Mouse (Mus musculus) embryonic facial prominence, embryonic 13.5 days (tissue): ENCODE measurements around the gene Tmem63a. TPM values are rescaled to one million over a fixed set of nuclear protein-coding genes. Genes with fewer than 3 reads are reported as not detected.
"Not testable (repeated sequence)": the region's sequence is repeated elsewhere in the genome, so short reads cannot be mapped to it uniquely, and the experiment has no call there.

Experiments used
- ATAC-seq: fragments of 200-750 bp; cut with Nextera tagmentation; 2 replicates; pipeline ENCODE4 v1.8.0; 2017; ENCODE audit warnings: low read depth; ENCODE audit not compliant: insufficient number of reproducible peaks, insufficient read depth, low FRiP score, low TSS enrichment
- H3K27ac ChIP-seq: fragments of 300-500 bp; sonication (generic); 2 replicates; pipeline ENCODE4 v1.5.1; 2015; ENCODE audit warnings: moderate library complexity, mild to moderate bottlenecking, inconsistent platforms
- H3K27me3 ChIP-seq: fragments of 300-500 bp; sonication (generic); 2 replicates; pipeline ENCODE4 v1.6.1; 2015; ENCODE audit warnings: mild to moderate bottlenecking, inconsistent platforms
- H3K36me3 ChIP-seq: fragments of 300-500 bp; sonication (generic); 2 replicates; pipeline ENCODE4 v1.6.1; 2015; ENCODE audit warnings: mild to moderate bottlenecking, inconsistent platforms
- H3K4me1 ChIP-seq: fragments of 300-500 bp; sonication (generic); 2 replicates; pipeline ENCODE4 v1.6.1; 2015; ENCODE audit warnings: inconsistent platforms
- H3K4me2 ChIP-seq: fragments of 300-500 bp; sonication (generic); 2 replicates; pipeline ENCODE4 v1.6.1; 2015; ENCODE audit warnings: moderate library complexity, mild to moderate bottlenecking, inconsistent platforms
- H3K4me3 ChIP-seq: fragments of 300-500 bp; sonication (generic); 2 replicates; pipeline ENCODE4 v1.5.1; 2015; ENCODE audit warnings: mild to moderate bottlenecking, inconsistent platforms
- H3K9ac ChIP-seq: fragments of 300-500 bp; sonication (generic); 2 replicates; pipeline ENCODE4 v1.6.1; 2015; ENCODE audit warnings: mild to moderate bottlenecking, inconsistent platforms
- H3K9me3 ChIP-seq: fragments of 300-500 bp; sonication (generic); 2 replicates; pipeline ENCODE4 v1.6.1; 2016; ENCODE audit warnings: inconsistent platforms
- WGBS: fragments of 180-500 bp; shearing (Covaris S2); methylation state at CpG from one replicate; pipeline ENCODE4 v1.1.7; 2015; ENCODE audit warnings: mixed read lengths; 5-methylcytosine and 5-hydroxymethylcytosine counted together
- polyA plus RNA-seq: library from polyadenylated mRNA; unstranded; fragments of >200 nt; fragmentation: Nextera tagmentation; extraction: Ambion mirVana; gene quantifications from 2 replicates; pipeline ENCODE4 v1.2.1, GENCODE M21; 2015

Gene Tmem63a
- 13.6 and 13.7 TPM in 2 replicates for polyA plus RNA-seq

GRCm38 (mm10) chr1:180942166-180943031, at the start of gene Tmem63a:
Tmem63a (plus strand) TSS chr1:180942344.
- Histone ChIP-seq H3K4me1 (peaks cover 48% of the 10 kb centered on the region), H3K4me2 (peak within 1 kb of the TSS; percentile 89), H3K27me3 (peaks cover 31% of the 10 kb centered on the region), H3K4me3 (peak within 1 kb of the TSS; percentile 83), H3K9me3 (no peaks in the 10 kb centered on the region), H3K27ac (peak within 1 kb of the TSS; percentile 56), H3K9ac (peak within 1 kb of the TSS; percentile 88), H3K36me3 (0 out of 2 replicates have a peak, but pooled peaks cover 1% of the 10 kb centered on the region)
- ATAC-seq = peak; percentile 49; the same call in 1 of the 2 replicates
- WGBS = under 1% methylated on average over 68 of the region's 73 CpGs

- H3K9me3 ChIP-seq = no peaks in the 10 kb centered on the region
- ATAC-seq = no peak
- no peak within 1 kb of the TSS for H3K4me2 ChIP-seq
- H3K27me3 ChIP-seq = peaks cover 44% of the 10 kb centered on the region
- H3K36me3 ChIP-seq = no peaks in the 10 kb centered on the region
- H3K4me3 ChIP-seq = no peak within 1 kb of the TSS
- H3K9ac ChIP-seq = no peak within 1 kb of the TSS
- no peak within 1 kb of the TSS for H3K27ac ChIP-seq
- peaks cover 23% of the 10 kb centered on the region for H3K4me1 ChIP-seq
- 44% methylated on average over 10 of the region's 10 CpGs for WGBS
Measured at GRCm38 (mm10) chr1:180892808-180893207, 49.3 kb upstream of the Tmem63a start, which contains the start of gene Lefty2. Lefty2 (plus strand) TSS chr1:180893108.

DNA sequence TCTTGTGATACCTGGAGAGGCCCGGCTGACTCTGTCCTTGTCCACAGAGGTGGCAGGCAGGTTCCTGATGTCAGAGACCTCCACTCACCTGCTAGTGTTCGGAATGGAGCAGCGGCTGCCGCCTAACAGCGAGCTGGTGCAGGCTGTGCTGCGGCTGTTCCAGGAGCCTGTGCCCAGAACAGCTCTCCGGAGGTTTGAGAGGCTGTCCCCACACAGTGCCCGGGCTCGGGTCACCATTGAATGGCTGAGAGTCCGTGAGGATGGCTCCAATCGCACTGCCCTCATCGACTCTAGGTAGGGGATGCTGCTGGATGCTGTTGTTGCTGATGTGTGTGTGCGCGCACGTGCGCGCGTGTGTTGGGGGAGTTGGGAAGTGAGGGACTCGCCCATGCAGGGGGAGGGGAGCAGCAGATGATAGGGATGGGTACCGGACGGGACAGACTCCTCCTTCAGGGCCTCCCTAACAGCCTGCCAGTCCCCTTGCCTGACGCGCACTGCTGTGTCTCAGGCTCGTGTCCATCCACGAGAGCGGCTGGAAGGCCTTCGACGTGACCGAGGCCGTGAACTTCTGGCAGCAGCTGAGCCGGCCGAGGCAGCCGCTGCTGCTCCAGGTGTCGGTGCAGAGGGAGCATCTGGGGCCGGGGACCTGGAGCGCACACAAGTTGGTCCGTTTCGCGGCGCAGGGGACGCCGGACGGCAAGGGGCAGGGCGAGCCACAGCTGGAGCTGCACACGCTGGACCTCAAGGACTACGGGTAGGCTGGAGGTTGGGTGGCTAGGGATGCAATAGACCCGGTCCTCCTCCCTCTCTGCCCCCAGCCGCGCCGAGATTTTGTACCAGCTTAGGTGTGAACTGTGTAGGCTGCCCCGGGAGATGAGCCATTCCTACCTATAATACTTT, 47.8 kb upstream of the Tmem63a start:
- peak; percentile 60; the same call in 1 of the 2 replicates for ATAC-seq
- Histone ChIP-seq H3K9ac (peak overlapping the region; percentile 36; the same call in 1 of the 2 replicates), H3K27me3 (peaks cover 40% of the 10 kb centered on the region), H3K4me3 (peak overlapping the region; percentile 27), H3K4me2 (peak overlapping the region; percentile 54)
- H3K27ac ChIP-seq, H3K36me3 ChIP-seq, H3K4me1 ChIP-seq, H3K9me3 ChIP-seq: not testable (repeated sequence)
- WGBS = 8% methylated on average over 49 of the region's 51 CpGs

DNA sequence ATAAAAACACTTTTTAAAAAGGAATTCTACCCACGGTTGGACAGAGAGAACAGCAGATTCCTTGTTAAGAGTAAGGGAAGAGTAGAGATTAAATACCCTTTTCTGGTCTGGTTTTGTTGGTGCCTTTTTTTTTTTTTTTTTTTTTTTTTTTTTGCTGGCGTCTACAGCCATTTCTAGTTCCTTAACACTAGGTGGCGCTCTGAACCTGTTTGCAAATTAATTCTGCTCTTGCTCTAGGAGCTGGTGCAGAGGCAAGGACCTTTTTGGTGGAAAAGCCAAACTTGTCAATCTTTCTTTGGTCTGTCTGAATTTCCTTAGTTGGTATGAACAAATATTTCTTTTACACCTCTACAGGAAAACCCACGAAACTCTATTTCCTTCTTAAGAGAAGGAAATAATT, 41.0 kb upstream of the Tmem63a start:
- no peak for ATAC-seq
- WGBS = 2% methylated on average over 4 of the region's 4 CpGs
- Histone ChIP-seq H3K36me3 (peaks cover 5% of the 10 kb centered on the region), H3K4me1 (peaks cover 15% of the 10 kb centered on the region), H3K27me3 (0 out of 2 replicates have a peak, but pooled peaks cover 3% of the 10 kb centered on the region), H3K4me2 (no peak overlapping the region), H3K9me3 (no peaks in the 10 kb centered on the region), H3K27ac (no peak overlapping the region), H3K4me3 (no peak overlapping the region), H3K9ac (no peak overlapping the region)

DNA sequence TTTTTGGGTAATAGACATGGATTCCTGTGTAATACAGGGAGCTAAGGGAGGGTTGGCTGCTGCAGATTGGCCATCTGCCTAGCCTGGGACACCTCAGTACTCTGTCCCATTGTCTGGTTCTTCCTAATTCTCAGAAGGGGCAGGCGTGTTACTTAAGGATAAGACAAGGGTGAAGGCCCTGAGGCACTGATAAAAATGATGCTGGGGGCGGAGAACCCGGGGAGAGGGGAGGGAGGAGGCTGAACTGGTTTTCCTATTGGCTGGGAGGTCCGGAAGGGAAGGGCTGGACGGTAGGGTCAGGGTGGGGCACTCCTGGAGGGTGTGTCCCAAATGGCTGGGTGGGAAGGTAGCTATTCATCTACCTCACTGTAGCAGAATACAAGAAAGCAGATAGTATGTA, 39.2 kb upstream of the Tmem63a start:
- WGBS = 26% methylated on average over 5 of the region's 5 CpGs
- no peak overlapping the region for H3K27ac ChIP-seq
- no peaks in the 10 kb centered on the region for H3K9me3 ChIP-seq
- H3K36me3 ChIP-seq = peaks cover 23% of the 10 kb centered on the region
- no peak overlapping the region for H3K4me2 ChIP-seq
- 0 out of 2 replicates have a peak, but pooled peaks cover 3% of the 10 kb centered on the region for H3K27me3 ChIP-seq
- ATAC-seq = no peak
- no peak overlapping the region for H3K9ac ChIP-seq
- peaks cover 20% of the 10 kb centered on the region for H3K4me1 ChIP-seq
- H3K4me3 ChIP-seq = no peak overlapping the region

- 38% methylated on average over 10 of the region's 10 CpGs for WGBS
- H3K27me3 ChIP-seq = 0 out of 2 replicates have a peak, but pooled peaks cover 3% of the 10 kb centered on the region
- H3K9me3 ChIP-seq = no peaks in the 10 kb centered on the region
- peak overlapping the region; percentile 94 for H3K9ac ChIP-seq
- peaks cover 29% of the 10 kb centered on the region for H3K36me3 ChIP-seq
- peaks cover 20% of the 10 kb centered on the region for H3K4me1 ChIP-seq
- H3K4me2 ChIP-seq = peak overlapping the region; percentile 84
- peak overlapping the region; percentile 93 for H3K4me3 ChIP-seq
- H3K27ac ChIP-seq = peak overlapping the region; percentile 90
- ATAC-seq = no peak
Measured at GRCm38 (mm10) chr1:180903666-180904038, 38.5 kb upstream of the Tmem63a start.

DNA sequence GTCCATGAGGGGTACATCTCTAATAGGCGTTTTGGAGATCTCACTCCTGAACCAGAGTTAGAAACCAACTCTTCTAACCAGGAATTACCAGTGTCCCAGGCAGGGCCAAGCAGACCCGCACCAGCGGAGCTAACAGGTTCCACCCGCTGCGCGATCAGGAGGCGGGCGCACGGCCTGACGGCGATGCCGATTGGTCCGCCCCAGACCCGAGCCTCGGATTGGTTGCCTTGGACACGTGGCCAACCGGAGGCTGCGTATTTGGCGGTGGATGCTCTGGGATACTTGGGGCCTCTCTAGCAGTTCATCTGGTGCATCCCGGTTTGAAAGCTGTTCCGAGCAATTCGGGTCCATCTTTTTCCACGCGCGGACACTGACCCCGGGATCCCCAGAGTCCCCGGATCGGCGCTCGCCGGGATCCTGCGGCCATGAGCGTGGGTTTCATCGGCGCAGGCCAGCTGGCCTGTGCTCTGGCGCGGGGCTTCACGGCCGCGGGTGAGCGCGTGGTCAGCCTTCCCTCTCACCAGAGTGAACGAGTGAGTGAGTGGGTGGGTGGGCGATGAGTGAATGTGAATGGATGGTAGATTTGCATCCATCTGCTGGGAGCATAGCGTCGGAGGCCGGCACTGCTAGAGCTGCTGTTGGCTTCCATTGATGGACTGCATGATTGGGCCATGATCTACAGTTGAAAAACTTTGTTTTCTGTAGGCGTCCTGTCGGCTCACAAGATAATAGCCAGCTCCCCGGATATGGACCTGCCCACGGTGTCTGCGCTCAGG, 37.9 kb upstream of the Tmem63a start, which contains the start of gene Pycr2:
Gene Pycr2, plus strand, starts transcription at position 255 of the 776 bp plus-strand sequence.
- Histone ChIP-seq H3K27me3 (0 out of 2 replicates have a peak, but pooled peaks cover 3% of the 10 kb centered on the region), H3K4me2 (peak within 1 kb of the TSS; percentile 84), H3K27ac (peak within 1 kb of the TSS; percentile 90), H3K9ac (peak within 1 kb of the TSS; percentile 94), H3K4me1 (peaks cover 20% of the 10 kb centered on the region), H3K9me3 (no peaks in the 10 kb centered on the region), H3K36me3 (peaks cover 29% of the 10 kb centered on the region), H3K4me3 (peak within 1 kb of the TSS; percentile 93)
- peak; percentile 97 for ATAC-seq
- WGBS = under 1% methylated on average over 52 of the region's 52 CpGs

DNA sequence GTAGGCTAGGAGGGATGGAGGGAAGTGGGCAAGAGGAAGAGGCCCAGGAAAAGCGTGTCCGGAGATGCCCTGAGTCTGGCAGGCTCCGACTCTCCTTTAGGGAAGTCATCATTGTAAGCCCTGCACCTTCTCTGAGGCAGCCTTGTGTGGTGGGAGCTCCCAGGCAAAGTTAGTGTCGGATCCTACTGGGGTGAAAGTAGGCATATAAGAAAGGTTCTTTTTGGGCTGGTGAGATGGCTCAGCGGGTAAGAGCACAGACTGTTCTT, 37.4 kb upstream of the Tmem63a start:
- H3K9me3 ChIP-seq = no peaks in the 10 kb centered on the region
- 0 out of 2 replicates have a peak, but pooled peaks cover under 1% of the 10 kb centered on the region for H3K27me3 ChIP-seq
- H3K27ac ChIP-seq = peak overlapping the region; percentile 90
- peak overlapping the region; percentile 94 for H3K9ac ChIP-seq
- H3K4me1 ChIP-seq = peaks cover 20% of the 10 kb centered on the region
- H3K4me2 ChIP-seq = peak overlapping the region; percentile 84
- H3K36me3 ChIP-seq = peaks cover 34% of the 10 kb centered on the region
- no peak for ATAC-seq
- WGBS = 3% methylated on average over 5 of the region's 5 CpGs
- H3K4me3 ChIP-seq = peak overlapping the region; percentile 93

DNA sequence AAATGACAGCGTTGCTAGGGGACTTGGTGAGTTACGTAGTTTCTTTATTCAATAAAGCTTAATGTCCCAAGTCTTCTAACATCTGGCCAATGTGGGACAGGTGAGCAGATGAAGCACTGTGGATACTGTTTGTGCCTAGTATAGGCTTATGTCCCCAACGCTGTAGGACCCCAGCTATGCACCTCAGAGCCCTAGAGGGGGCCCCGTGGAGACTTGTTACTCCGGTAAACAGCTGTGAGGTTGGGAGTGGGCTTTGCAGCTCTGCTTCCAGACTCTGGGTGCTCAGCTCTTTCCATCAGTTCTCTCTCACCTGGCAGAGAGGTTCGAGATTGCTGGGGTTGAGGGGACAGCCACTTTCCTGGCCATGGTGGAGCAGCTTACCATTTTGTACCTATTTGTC, 36.8 kb upstream of the Tmem63a start:
- Histone ChIP-seq H3K4me3 (peak overlapping the region; percentile 93), H3K36me3 (peaks cover 34% of the 10 kb centered on the region), H3K4me1 (peaks cover 20% of the 10 kb centered on the region), H3K4me2 (peak overlapping the region; percentile 84), H3K9me3 (no peaks in the 10 kb centered on the region), H3K27me3 (no peaks in the 10 kb centered on the region), H3K27ac (no peak overlapping the region), H3K9ac (peak overlapping the region; percentile 94)
- WGBS = 63% methylated on average over 6 of the region's 6 CpGs
- ATAC-seq = no peak

- no peak overlapping the region for H3K27ac ChIP-seq
- no peak for ATAC-seq
- peak overlapping the region; percentile 93; the same call in 1 of the 2 replicates for H3K4me3 ChIP-seq
- peak overlapping the region; percentile 94 for H3K9ac ChIP-seq
- H3K27me3 ChIP-seq = no peaks in the 10 kb centered on the region
- WGBS = 94% methylated on average over 17 of the region's 17 CpGs
- H3K36me3 ChIP-seq = peaks cover 34% of the 10 kb centered on the region
- H3K4me2 ChIP-seq = peak overlapping the region; percentile 84
- H3K4me1 ChIP-seq = peaks cover 20% of the 10 kb centered on the region
- H3K9me3 ChIP-seq = no peaks in the 10 kb centered on the region
Measured at GRCm38 (mm10) chr1:180905876-180906275, 36.3 kb upstream of the Tmem63a start.
